Mouse (Mus musculus): Measurements from ENCODE around the gene Kcnj10. TPM values are rescaled to one million over a fixed set of nuclear protein-coding genes. Genes with fewer than 3 reads are reported as not detected.

The Kcnj10 gene
- total RNA-seq, 1 experiment from 2014 or later: 0.39 TPM

- peak; percentile 38 for DNase-seq
Measured at GRCm38 (mm10) chr1:172380066-172380465, 39.1 kb downstream of the Kcnj10 start.

GRCm38 (mm10) chr1:172382090-172382489, 41.1 kb downstream of the Kcnj10 start:
- no peak for DNase-seq

GRCm38 (mm10) chr1:172387246-172387645, 46.2 kb downstream of the Kcnj10 start:
- no peak for DNase-seq

GRCm38 (mm10) chr1:172390769-172391168, 49.8 kb downstream of the Kcnj10 start:
- DNase-seq: no peak

GRCm38 (mm10) chr1:172391807-172392581, 51.0 kb downstream of the Kcnj10 start:
- peak; percentile 58 for DNase-seq

GRCm38 (mm10) chr1:172392643-172393170, 51.7 kb downstream of the Kcnj10 start:
- DNase-seq: no peak

GRCm38 (mm10) chr1:172393739-172394138, 52.7 kb downstream of the Kcnj10 start:
- no peak for DNase-seq

GRCm38 (mm10) chr1:172396996-172397752, 56.2 kb downstream of the Kcnj10 start:
- DNase-seq: no peak

- DNase-seq: no peak
Measured at GRCm38 (mm10) chr1:172406077-172406706, 65.2 kb downstream of the Kcnj10 start.

- DNase-seq: no peak
Measured at GRCm38 (mm10) chr1:172408996-172409395, 68.0 kb downstream of the Kcnj10 start.

- DNase-seq: no peak
Measured at GRCm38 (mm10) chr1:172409431-172409830, 68.4 kb downstream of the Kcnj10 start.

GRCm38 (mm10) chr1:172410806-172411205, 69.8 kb downstream of the Kcnj10 start:
- DNase-seq: peak; percentile 67

- DNase-seq: peak; percentile 72
Measured at GRCm38 (mm10) chr1:172412204-172412603, 71.2 kb downstream of the Kcnj10 start.

- no peak for DNase-seq
Measured at GRCm38 (mm10) chr1:172413491-172414230, 72.7 kb downstream of the Kcnj10 start.

GRCm38 (mm10) chr1:172414231-172414585, 73.2 kb downstream of the Kcnj10 start:
- no peak for DNase-seq

- no peak for DNase-seq
Measured at GRCm38 (mm10) chr1:172415061-172415460, 74.1 kb downstream of the Kcnj10 start.

- DNase-seq: no peak
Measured at GRCm38 (mm10) chr1:172418173-172418572, 77.2 kb downstream of the Kcnj10 start.

GRCm38 (mm10) chr1:172418642-172419041, 77.6 kb downstream of the Kcnj10 start:
- no peak for DNase-seq

- DNase-seq: no peak
Measured at GRCm38 (mm10) chr1:172420181-172420580, 79.2 kb downstream of the Kcnj10 start.

- DNase-seq: no peak
Measured at GRCm38 (mm10) chr1:172423393-172423792, 82.4 kb downstream of the Kcnj10 start.

All from adrenal gland, postnatal 25 days (tissue).